Mouse (Mus musculus) limb, embryonic 10.5 days (tissue): ENCODE measurements around the gene Fam122b. TPM values are rescaled to one million over a fixed set of nuclear protein-coding genes. Genes with fewer than 3 reads are reported as not detected.

Experiments used
- DNase-seq: peaks from one replicate; pipeline ENCODE4 v3.0.0-alpha.2; 2017; ENCODE audit warnings: low spot score
- H3K27ac ChIP-seq: fragments of 300-500 bp; sonication (generic); 2 replicates; pipeline ENCODE4 v1.5.1; 2016; ENCODE audit warnings: mild to moderate bottlenecking
- H3K27me3 ChIP-seq: fragments of 300-500 bp; sonication (generic); 2 replicates; pipeline ENCODE4 v1.6.1; 2016; ENCODE audit warnings: low read depth, mild to moderate bottlenecking; ENCODE audit not compliant: poor library complexity, severe bottlenecking
- H3K36me3 ChIP-seq: fragments of 300-500 bp; sonication (generic); 2 replicates; pipeline ENCODE4 v1.6.1; 2016; ENCODE audit warnings: mild to moderate bottlenecking, moderate library complexity
- H3K4me1 ChIP-seq: fragments of 300-500 bp; sonication (generic); 2 replicates; pipeline ENCODE4 v1.6.1; 2016
- H3K4me3 ChIP-seq: fragments of 300-500 bp; sonication (generic); 2 replicates; pipeline ENCODE4 v1.5.1; 2016; ENCODE audit warnings: mild to moderate bottlenecking, moderate library complexity
- H3K9me3 ChIP-seq: fragments of 300-500 bp; sonication (generic); replicated peaks from 2 replicates; pipeline ENCODE4 v1.6.1; 2016; ENCODE audit warnings: mild to moderate bottlenecking
- WGBS: fragments of 180-500 bp; shearing (Covaris S2); methylation state at CpG from one replicate; pipeline ENCODE4 v1.1.7; 2016; 5-methylcytosine and 5-hydroxymethylcytosine counted together
- polyA plus RNA-seq: library from polyadenylated mRNA; unstranded; fragments of >200 nt; fragmentation: Nextera tagmentation; extraction: Ambion mirVana; gene quantifications from 2 replicates; pipeline ENCODE4 v1.2.1, GENCODE M21; 2016

Gene Fam122b
- polyA plus RNA-seq, 1 experiment from 2014 or later, result 10.3 TPM

DNA sequence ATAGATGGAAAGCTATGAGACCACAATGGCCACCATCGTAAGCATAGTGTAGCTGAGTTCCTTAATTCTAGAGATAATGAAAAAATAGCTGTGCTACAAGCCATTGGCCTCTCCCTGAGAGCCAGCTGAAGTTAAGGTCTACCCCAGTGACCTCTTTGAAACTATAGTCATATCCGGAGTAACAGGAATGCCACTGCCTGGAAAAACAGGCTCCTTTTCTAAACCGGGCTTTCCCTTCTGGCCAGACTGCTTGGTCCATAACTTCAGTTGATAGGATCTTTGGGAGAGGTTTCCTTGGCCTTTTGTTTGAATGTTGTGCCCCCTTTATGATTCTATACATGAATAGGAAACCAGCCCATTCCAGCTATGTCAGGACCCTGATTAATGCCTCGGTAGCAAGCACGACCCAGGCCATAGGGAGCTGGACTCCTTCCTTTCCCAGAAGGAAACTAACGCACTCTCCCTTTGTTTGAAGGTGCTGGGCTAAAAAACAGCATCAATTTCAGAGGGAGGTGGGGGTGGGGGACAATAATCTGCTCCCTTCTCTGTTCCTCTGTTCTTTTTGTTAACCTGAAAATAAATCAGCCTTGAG is 45.2 kb downstream of the Fam122b start:
- 64% methylated on average over 6 of the region's 6 CpGs for whole genome bisulfite sequencing
- H3K4me3 ChIP-seq, result no peak overlapping the region
- DNase-seq, result no peak
- peaks cover 3% of the 10 kb centered on the region; the same call in 1 of the 2 replicates for H3K27me3 ChIP-seq
- H3K36me3 ChIP-seq, result no peaks in the 10 kb centered on the region
- peak overlapping the region; percentile 61 for H3K27ac ChIP-seq
- no peaks in the 10 kb centered on the region for H3K9me3 ChIP-seq
- H3K4me1 ChIP-seq, result peaks cover 7% of the 10 kb centered on the region; the same call in 1 of the 2 replicates

- DNase-seq, result no peak
- Histone ChIP-seq H3K27ac (no peak overlapping the region), H3K27me3 (peaks cover 3% of the 10 kb centered on the region; the same call in 1 of the 2 replicates), H3K9me3 (no peaks in the 10 kb centered on the region), H3K4me1 (peaks cover 7% of the 10 kb centered on the region; the same call in 1 of the 2 replicates), H3K4me3 (no peak overlapping the region), H3K36me3 (no peaks in the 10 kb centered on the region)
- 84% methylated on average over 9 of the region's 9 CpGs for WGBS
Measured at GRCm38 (mm10) chrX:53220855-53221254, 48.8 kb downstream of the Fam122b start.

- no peak for DNase-seq
- 70% methylated on average over 7 of the region's 7 CpGs for WGBS
- Histone ChIP-seq H3K9me3 (no peaks in the 10 kb centered on the region), H3K27me3 (0 out of 2 replicates have a peak, but pooled peaks cover 4% of the 10 kb centered on the region), H3K36me3 (no peaks in the 10 kb centered on the region), H3K4me3 (no peak overlapping the region), H3K4me1 (peaks cover 36% of the 10 kb centered on the region), H3K27ac (peak overlapping the region; percentile 25; the same call in 1 of the 2 replicates)
Measured at GRCm38 (mm10) chrX:53214557-53215229, 54.9 kb downstream of the Fam122b start.

DNA sequence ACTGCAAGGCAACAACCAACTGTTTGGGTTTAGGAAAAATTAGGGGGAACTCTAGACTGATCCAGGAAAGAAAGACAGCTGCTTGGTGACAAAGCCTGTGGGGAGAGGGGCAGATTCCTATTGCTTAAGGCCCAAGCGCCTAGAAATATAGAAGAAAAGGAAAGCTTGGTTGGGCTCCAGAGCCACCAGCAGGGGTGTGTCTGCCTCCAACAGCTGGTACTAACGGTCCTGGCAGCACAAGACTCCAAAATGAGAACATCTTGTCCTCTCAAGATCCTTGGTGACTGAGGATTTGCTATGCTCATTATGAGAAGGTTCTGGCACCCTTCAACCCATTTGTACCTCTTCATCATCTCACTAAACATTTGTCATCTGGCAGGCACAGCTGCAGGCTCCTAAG is 55.8 kb downstream of the Fam122b start:
- DNase-seq, result no peak
- H3K27ac ChIP-seq, result peak overlapping the region; percentile 19; the same call in 1 of the 2 replicates
- H3K27me3 ChIP-seq, result peaks cover 13% of the 10 kb centered on the region; the same call in 1 of the 2 replicates
- 69% methylated on average over 2 of the region's 2 CpGs for WGBS
- H3K9me3 ChIP-seq, result no peaks in the 10 kb centered on the region
- H3K4me3 ChIP-seq, result no peak overlapping the region
- no peaks in the 10 kb centered on the region for H3K36me3 ChIP-seq
- H3K4me1 ChIP-seq, result peaks cover 44% of the 10 kb centered on the region

- no peak for DNase-seq
- Histone ChIP-seq H3K9me3 (no peaks in the 10 kb centered on the region), H3K36me3 (no peaks in the 10 kb centered on the region), H3K4me3 (no peak overlapping the region), H3K27ac (peak overlapping the region; percentile 81), H3K27me3 (peaks cover 19% of the 10 kb centered on the region; the same call in 1 of the 2 replicates), H3K4me1 (peaks cover 47% of the 10 kb centered on the region)
- 65% methylated on average over 9 of the region's 9 CpGs for WGBS
Measured at GRCm38 (mm10) chrX:53212485-53212884, 57.1 kb downstream of the Fam122b start.

DNA sequence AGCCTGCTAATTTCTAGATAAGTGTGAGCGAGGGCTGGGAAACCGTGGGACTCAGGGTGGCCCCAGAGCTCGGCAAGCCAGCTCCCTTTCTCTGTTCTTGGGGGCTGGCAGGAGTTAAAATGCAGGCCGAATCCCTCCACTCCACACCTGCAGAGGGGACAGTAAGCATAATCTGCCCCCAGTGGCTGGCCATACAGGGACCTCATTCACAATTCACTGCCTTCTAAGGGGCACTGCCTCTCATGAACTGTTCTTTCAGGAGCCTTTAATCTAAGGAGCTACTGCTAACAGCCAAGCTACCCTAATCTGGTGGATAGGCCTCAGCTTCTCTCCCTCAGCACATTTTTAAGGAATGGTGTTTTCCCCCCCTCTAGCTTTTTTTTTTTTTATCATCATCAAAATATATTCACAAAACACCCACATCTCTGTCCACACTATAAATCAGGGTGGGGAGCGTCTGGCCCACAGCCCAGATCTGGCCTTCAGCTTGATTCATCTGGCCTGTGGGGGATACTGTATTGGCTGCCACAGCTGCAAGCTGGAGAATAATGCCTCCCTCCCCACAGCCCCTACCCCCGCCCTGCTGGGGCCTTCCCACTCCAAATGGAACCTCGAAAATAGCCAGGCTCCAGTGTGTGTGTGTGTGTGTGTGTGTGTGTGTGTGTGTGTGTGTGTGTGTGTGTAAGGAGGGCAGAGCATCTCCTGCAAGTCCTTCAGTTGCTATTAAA is 57.7 kb downstream of the Fam122b start:
- Histone ChIP-seq H3K4me3 (no peak overlapping the region), H3K36me3 (no peaks in the 10 kb centered on the region), H3K9me3 (no peaks in the 10 kb centered on the region), H3K27ac (peak overlapping the region; percentile 81), H3K27me3 (peaks cover 19% of the 10 kb centered on the region; the same call in 1 of the 2 replicates), H3K4me1 (peaks cover 47% of the 10 kb centered on the region)
- 68% methylated on average over 7 of the region's 7 CpGs for WGBS
- no peak for DNase-seq

GRCm38 (mm10) chrX:53209431-53209830 is 60.2 kb downstream of the Fam122b start:
- H3K4me3 ChIP-seq, result no peak overlapping the region
- 63% methylated on average over 7 of the region's 7 CpGs for WGBS
- H3K4me1 ChIP-seq, result peaks cover 40% of the 10 kb centered on the region
- peaks cover 16% of the 10 kb centered on the region; the same call in 1 of the 2 replicates for H3K27me3 ChIP-seq
- DNase-seq, result no peak
- H3K9me3 ChIP-seq, result no peaks in the 10 kb centered on the region
- H3K27ac ChIP-seq, result peak overlapping the region; percentile 64
- H3K36me3 ChIP-seq, result no peaks in the 10 kb centered on the region

DNA sequence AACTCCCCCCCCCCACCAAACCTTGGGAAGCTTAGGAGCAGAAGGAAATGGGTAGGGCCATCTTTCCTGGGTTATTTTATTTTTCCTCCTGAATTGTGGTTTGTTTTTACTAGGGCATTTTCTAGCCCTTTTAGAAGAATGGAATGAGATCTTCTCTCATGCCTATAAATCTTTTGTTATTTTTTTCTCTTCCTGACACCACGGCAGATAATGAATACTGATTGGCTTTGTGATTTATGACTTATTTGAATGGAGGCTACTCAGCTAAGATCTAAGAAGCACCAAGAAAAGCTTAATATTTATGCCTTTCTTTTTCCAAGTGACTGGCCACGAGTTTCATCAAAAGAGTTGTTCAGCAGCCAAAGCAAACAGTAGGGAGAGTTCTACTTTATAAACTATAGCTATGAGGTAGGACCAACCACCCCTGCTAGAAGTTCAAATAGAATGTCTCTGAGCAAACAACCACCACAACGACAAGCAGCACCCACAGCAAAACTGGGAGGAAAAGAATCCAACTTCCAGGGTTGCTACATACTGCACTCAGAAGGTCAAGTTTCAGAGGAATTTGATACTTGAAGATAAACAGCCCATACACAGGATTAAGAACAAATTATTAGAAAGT is 64.8 kb downstream of the Fam122b start:
- Histone ChIP-seq H3K9me3 (no peaks in the 10 kb centered on the region), H3K27me3 (peaks cover 16% of the 10 kb centered on the region; the same call in 1 of the 2 replicates), H3K27ac (no peak overlapping the region), H3K4me1 (peaks cover 12% of the 10 kb centered on the region), H3K36me3 (no peaks in the 10 kb centered on the region), H3K4me3 (no peak overlapping the region)
- DNase-seq, result no peak
- WGBS, result 48% methylated on average over 3 of the region's 3 CpGs

GRCm38 (mm10) chrX:53201616-53202015 is 68.0 kb downstream of the Fam122b start:
- H3K27ac ChIP-seq, result no peak overlapping the region
- peaks cover under 1% of the 10 kb centered on the region; the same call in 1 of the 2 replicates for H3K27me3 ChIP-seq
- no peaks in the 10 kb centered on the region; the same call in 1 of the 2 replicates for H3K4me1 ChIP-seq
- WGBS, result 90% methylated on average over 5 of the region's 5 CpGs
- no peaks in the 10 kb centered on the region for H3K36me3 ChIP-seq
- DNase-seq, result no peak
- H3K9me3 ChIP-seq, result no peaks in the 10 kb centered on the region
- no peak overlapping the region for H3K4me3 ChIP-seq

- Histone ChIP-seq H3K4me3 (no peak overlapping the region), H3K36me3 (no peaks in the 10 kb centered on the region), H3K27ac (no peak overlapping the region), H3K4me1 (peaks cover 7% of the 10 kb centered on the region), H3K27me3 (0 out of 2 replicates have a peak, but pooled peaks cover 7% of the 10 kb centered on the region), H3K9me3 (no peaks in the 10 kb centered on the region)
- no peak for DNase-seq
- 90% methylated on average over 4 of the region's 4 CpGs for WGBS
Measured at GRCm38 (mm10) chrX:53197681-53198080, 71.9 kb downstream of the Fam122b start.

DNA sequence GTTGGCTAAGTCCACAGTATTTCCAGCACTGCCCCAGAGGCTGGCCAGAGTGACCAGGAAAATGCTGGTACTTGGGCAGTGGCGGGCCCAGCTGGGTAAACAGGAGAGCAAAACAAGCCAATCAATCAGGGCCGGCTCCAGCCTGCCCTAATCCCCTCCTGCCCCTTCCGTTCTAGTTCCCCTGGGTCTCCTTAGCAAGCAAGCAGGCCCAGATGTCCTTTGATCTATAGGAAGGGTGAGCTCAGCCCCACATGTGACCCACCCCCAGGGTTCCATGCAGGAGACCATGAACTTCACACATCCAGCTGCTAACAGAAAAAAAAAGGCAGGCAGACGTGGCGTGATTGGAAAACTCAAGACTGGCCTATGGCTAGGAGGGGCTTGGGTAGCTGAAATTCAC is 73.2 kb downstream of the Fam122b start:
- Histone ChIP-seq H3K9me3 (no peaks in the 10 kb centered on the region), H3K4me3 (no peak overlapping the region), H3K4me1 (peaks cover 7% of the 10 kb centered on the region), H3K27ac (no peak overlapping the region), H3K36me3 (no peaks in the 10 kb centered on the region), H3K27me3 (peaks cover 10% of the 10 kb centered on the region; the same call in 1 of the 2 replicates)
- peak; percentile 35 for DNase-seq
- WGBS, result 25% methylated on average over 5 of the region's 5 CpGs
